Mouse (Mus musculus) layer of hippocampus, adult 18-20 months (tissue): ENCODE measurements at regions not wholly inside any gene's neighbourhood (a gene's known extent, or its start where the extent isn't known, plus 50 kb on each side); places are given as distances from the start of the nearest gene placed in this dataset.
"Not testable (repeated sequence)": the region's sequence is repeated elsewhere in the genome, so short reads cannot be mapped to it uniquely, and the experiment has no call there.

Experiments
- DNase-seq, 2 experiments: peaks; one replicate each; pipeline ENCODE4 v3.0.0; 2022; ENCODE audit warnings: low spot score in 2 of 2

GRCm38 (mm10) chr12:36933118-36933610 lies 175.2 kb upstream of the Meox2 start:
- DNase-seq = peak in 1 of 2 experiments; percentile 2

DNA sequence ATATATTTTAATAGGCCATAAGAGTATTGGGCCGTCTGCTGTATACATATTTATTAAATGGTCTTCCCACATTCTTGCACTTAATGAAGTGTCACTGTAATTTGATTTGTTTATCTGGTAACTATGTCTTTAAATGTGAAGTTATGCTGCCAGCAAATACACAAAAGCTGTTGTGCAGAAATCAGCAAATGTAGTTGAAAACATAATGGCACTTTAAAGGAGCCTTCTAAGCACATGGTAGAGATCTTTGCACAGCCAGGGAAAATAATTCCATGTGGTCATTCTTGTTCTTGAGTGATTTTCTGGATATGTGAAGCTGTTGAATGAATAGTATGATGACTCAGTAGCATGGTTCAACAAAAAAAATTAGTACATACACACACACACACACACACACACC lies 164.4 kb upstream of the Meox2 start:
- DNase-seq = no peak

DNA sequence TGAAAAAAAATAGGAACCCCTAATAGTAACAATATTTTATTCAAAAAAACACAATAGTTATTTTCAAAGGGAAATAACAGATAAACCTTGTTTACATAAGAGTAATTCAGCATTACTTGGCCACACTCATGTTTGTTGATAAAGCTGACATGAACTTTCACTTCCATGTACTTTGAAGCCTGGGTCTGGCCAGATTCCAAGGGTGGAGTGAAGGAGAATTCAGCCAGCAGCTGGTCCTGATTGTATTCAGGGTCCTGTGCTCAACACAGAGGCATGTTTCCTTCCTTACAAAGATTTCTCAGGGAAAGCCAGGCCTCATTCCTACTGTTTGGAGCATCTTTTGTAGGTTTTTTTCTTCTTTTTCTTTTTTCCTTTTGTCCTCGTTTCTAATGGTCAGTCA lies 162.4 kb upstream of the Meox2 start:
- DNase-seq = no peak

GRCm38 (mm10) chr12:36947902-36948301 lies 160.4 kb upstream of the Meox2 start:
- no peak for DNase-seq

- DNase-seq = peak in 1 of 2 experiments; percentile 16
Observed at GRCm38 (mm10) chr12:36949096-36949738, 159.1 kb upstream of the Meox2 start.

DNA sequence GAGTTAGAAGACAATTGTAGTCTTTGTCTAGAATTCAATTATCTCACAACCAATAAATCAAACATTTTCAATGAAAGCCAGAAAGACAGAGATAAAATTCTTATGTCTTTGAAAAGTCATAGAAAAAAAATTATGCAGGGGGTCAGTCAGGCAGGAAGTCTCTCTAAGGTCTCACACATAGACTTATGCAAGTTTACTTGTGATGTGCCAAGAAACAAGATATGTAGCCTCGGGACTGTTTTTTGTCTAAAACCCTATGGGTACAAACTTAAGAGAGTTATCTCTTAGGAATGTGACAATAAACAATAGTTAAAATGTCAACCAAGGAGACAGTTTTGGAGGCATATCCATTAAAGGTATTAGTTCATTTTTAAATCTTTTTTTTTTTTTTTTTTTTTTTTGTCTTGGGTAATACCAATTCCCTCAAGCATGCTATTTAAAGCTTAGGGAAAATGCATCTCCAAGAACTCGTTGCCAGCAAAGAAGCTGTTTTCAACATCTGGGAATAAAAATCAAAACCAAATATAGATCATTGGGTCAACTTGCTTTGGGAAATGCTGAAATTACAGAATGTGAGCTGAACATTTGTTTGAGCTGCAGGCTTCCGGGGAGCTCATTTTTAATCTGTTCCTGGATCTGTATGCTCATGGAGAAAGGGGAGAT lies 133.8 kb upstream of the Meox2 start:
- no peak for DNase-seq

GRCm38 (mm10) chr12:36977141-36977540 lies 131.2 kb upstream of the Meox2 start:
- DNase-seq = no peak

DNA sequence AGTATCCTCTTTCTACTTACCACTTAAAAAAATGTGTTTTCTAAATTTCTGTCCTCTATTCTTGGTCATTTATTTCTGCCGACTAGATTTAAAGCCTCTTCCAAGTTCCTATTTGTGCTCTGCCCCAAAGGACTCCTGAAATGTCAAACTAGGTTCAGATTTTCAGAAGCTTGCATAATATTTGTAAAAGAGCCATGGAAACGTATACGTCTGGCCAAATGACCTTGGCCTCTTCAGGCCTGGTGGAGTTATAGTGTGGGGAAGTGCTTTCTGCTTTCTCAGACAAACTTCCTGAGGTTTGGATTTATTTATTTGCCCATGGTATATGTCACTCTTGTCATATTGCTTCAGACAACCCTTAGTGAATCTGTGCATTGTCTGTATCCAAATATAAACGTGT lies 117.2 kb upstream of the Meox2 start:
- DNase-seq = no peak

- DNase-seq = no peak
Observed at GRCm38 (mm10) chr12:36991970-36992369, 116.4 kb upstream of the Meox2 start.

GRCm38 (mm10) chr12:37001401-37001800 lies 106.9 kb upstream of the Meox2 start:
- DNase-seq = no peak

DNA sequence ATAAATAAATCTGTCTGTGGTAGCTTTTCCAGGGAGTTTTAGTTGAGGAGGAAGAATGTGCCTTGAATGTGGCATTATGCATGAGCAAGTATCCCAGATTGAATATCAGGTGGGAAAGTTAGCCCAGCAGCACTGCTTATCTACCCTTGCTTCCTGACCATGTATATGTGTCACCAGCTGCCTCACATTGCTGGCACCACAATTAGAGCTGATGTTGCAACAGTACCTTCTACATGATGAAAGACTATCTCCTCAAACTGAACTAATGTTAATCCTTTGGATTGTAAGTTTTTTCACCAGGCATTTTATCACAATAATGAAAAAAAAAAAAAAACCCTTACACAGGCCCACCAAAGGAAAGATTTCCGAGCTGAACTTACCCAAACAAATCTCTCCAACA lies 103.1 kb upstream of the Meox2 start:
- no peak for DNase-seq

GRCm38 (mm10) chr12:37010306-37010705 lies 98.0 kb upstream of the Meox2 start:
- DNase-seq = peak; percentile 2 to 24

DNA sequence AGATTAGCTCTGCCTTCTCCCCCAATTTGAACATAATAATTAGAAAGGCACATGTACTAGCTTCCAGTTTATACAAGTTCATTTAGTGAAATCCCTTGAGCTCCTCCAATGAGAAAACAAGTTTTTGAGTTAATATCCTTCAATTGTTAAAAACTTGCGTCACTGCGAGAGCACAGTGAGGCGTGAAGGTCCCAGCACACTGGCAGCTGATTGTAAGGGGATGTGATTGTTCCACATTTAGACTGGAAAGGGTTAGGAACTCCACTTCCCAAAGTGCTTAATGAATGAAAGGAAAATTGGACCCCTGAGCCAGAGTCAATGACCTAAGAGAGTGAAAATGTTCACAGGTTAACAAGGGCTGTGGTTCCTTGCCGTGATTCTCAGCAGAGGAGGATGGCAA lies 93.9 kb upstream of the Meox2 start:
- no peak for DNase-seq

GRCm38 (mm10) chr12:37014945-37015344 lies 93.4 kb upstream of the Meox2 start:
- DNase-seq = not testable (repeated sequence)

- peak in 1 of 2 experiments; percentile 21 for DNase-seq
Observed at GRCm38 (mm10) chr12:37015474-37016248, 92.7 kb upstream of the Meox2 start.

DNA sequence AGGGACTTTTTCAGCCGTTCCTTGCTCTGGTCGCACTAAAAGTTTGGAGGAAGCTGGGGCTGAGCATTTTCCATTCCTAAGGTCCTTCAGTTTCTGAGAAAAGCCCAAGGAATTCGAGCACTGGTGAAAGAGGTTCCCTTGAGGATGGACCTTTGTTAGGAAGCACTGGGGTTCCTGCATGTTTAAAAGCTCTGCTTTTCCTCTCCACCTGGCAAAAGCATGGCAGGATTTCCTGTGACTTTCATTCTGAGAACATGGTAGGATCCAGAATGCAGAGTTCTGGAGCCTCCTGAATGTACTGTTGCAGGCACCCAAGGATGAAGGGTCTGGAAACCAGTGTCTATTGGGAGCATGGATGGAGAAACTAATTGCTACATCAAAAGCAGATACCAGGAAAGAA lies 61.1 kb upstream of the Meox2 start:
- DNase-seq = no peak

- no peak for DNase-seq
Observed at GRCm38 (mm10) chr12:37050596-37050995, 57.7 kb upstream of the Meox2 start.

GRCm38 (mm10) chr12:37057411-37057810 lies 50.9 kb upstream of the Meox2 start:
- DNase-seq = no peak
